Mouse (Mus musculus) MEL (cell line): Measurements from ENCODE around the gene Krt34. TPM values are rescaled to one million over a fixed set of nuclear protein-coding genes. Genes with fewer than 3 reads are reported as not detected.

Source experiments
- DNase-seq: peaks from one replicate; pipeline ENCODE4 v3.0.0; 2011; ENCODE audit warnings: low read depth, low spot score
- H3K27ac ChIP-seq: 2 replicates; pipeline ENCODE4 v1.5.1; 2012; ENCODE audit warnings: low read depth, mild to moderate bottlenecking, control low read depth, low read length, moderate library complexity; ENCODE audit not compliant: control insufficient read depth
- H3K27me3 ChIP-seq, 2 experiments: fragments of 150-350 bp in 1 of 2; sonication (generic) in 1 of 2; 2 replicates each; pipeline ENCODE4 v1.6.1; 2012; ENCODE audit warnings: low read length in 2 of 2, mild to moderate bottlenecking in 2 of 2, improper control_type of control experiment in 1 of 2, moderate library complexity in 1 of 2; ENCODE audit not compliant: insufficient read depth in 2 of 2, control insufficient read depth in 1 of 2
- H3K36me3 ChIP-seq, 2 experiments: 2 replicates each; pipeline ENCODE4 v1.6.1; 2012 to 2014; ENCODE audit warnings: low read length in 2 of 2, improper control_type of control experiment in 1 of 2, inconsistent platforms in 1 of 2, mild to moderate bottlenecking in 1 of 2; ENCODE audit not compliant: insufficient read depth in 2 of 2, control insufficient read depth in 1 of 2
- H3K4me1 ChIP-seq, 2 experiments: fragments of 150-350 bp in 1 of 2; sonication (generic) in 1 of 2; 2 replicates each; pipeline ENCODE4 v1.6.1; 2012; ENCODE audit warnings: low read length in 2 of 2, improper control_type of control experiment in 1 of 2, mild to moderate bottlenecking in 1 of 2; ENCODE audit not compliant: insufficient read depth in 2 of 2, control insufficient read depth in 1 of 2
- H3K4me3 ChIP-seq, 2 experiments: fragments of 150-350 bp in 1 of 2; sonication (generic) in 1 of 2; 2 replicates each; pipeline ENCODE4 v1.5.1; 2012; ENCODE audit warnings: low read depth in 2 of 2, low read length in 2 of 2, mild to moderate bottlenecking in 2 of 2, moderate library complexity in 2 of 2, control low read depth in 1 of 2, improper control_type of control experiment in 1 of 2; ENCODE audit not compliant: control insufficient read depth in 1 of 2, insufficient read depth in 1 of 2
- H3K79me2 ChIP-seq: 2 replicates; pipeline ENCODE4 v1.6.1; 2012; ENCODE audit warnings: mild to moderate bottlenecking, low read length, moderate library complexity; ENCODE audit not compliant: control insufficient read depth, poor library complexity, insufficient read depth
- H3K9ac ChIP-seq: 2 replicates; pipeline ENCODE4 v1.6.1; 2012; ENCODE audit warnings: low read depth, mild to moderate bottlenecking, control low read depth, low read length, moderate library complexity; ENCODE audit not compliant: control insufficient read depth, poor library complexity, severe bottlenecking
- H3K9me3 ChIP-seq: fragments of 150-350 bp; sonication (generic); replicated peaks from 2 replicates; pipeline ENCODE4 v1.6.1; 2012; ENCODE audit warnings: mild to moderate bottlenecking, low read length, improper control_type of control experiment, moderate library complexity; ENCODE audit not compliant: insufficient read depth
- BHLHE40 ChIP-seq: IDR thresholded peaks from 2 replicates; pipeline ENCODE4 v1.6.1; 2012; ENCODE audit warnings: low read depth, mild to moderate bottlenecking, inconsistent platforms, low read length, improper control_type of control experiment, borderline replicate concordance
- CHD1 ChIP-seq: IDR thresholded peaks from 2 replicates; pipeline ENCODE4 v1.6.1; 2012; ENCODE audit warnings: low read depth, mild to moderate bottlenecking, inconsistent platforms, low read length, improper control_type of control experiment
- CHD2 ChIP-seq: IDR thresholded peaks from 2 replicates; pipeline ENCODE4 v1.6.1; 2011; ENCODE audit warnings: low read length, improper control_type of control experiment
- CTCF ChIP-seq, 3 experiments: IDR thresholded peaks in 2 of 3; conservative IDR thresholded peaks in 1 of 3; 2 replicates each; pipeline ENCODE4 v1.5.1; 2011 to 2012; ENCODE audit warnings: low read length in 3 of 3, low read depth in 2 of 3, mild to moderate bottlenecking in 2 of 3, improper control_type of control experiment in 1 of 3, inconsistent platforms in 1 of 3, mixed read lengths in 1 of 3, moderate library complexity in 1 of 3; ENCODE audit not compliant: control insufficient read depth in 1 of 3, insufficient read depth in 1 of 3, poor library complexity in 1 of 3, severe bottlenecking in 1 of 3
- E2F4 ChIP-seq: IDR thresholded peaks from 2 replicates; pipeline ENCODE4 v1.6.1; 2011; ENCODE audit warnings: low read depth, low read length, improper control_type of control experiment, borderline replicate concordance
- ELF1 ChIP-seq: IDR thresholded peaks from 2 replicates; pipeline ENCODE4 v1.6.1; 2014; ENCODE audit warnings: low read depth, mild to moderate bottlenecking, inconsistent platforms, low read length, improper control_type of control experiment, moderate library complexity
- EP300 ChIP-seq, 2 experiments: IDR thresholded peaks; 2 replicates each; pipeline ENCODE4 v1.6.1; 2011; ENCODE audit warnings: improper control_type of control experiment in 2 of 2, low read length in 2 of 2, low read depth in 1 of 2, mild to moderate bottlenecking in 1 of 2
- GABPA ChIP-seq: IDR thresholded peaks from 2 replicates; pipeline ENCODE4 v1.6.1; 2012; ENCODE audit warnings: low read depth, mild to moderate bottlenecking, inconsistent platforms, low read length, improper control_type of control experiment, moderate library complexity
- HCFC1 ChIP-seq: IDR thresholded peaks from 2 replicates; pipeline ENCODE4 v1.6.1; 2012; ENCODE audit warnings: low read depth, mild to moderate bottlenecking, inconsistent platforms, low read length, improper control_type of control experiment, moderate library complexity
- JUND ChIP-seq: IDR thresholded peaks from 2 replicates; pipeline ENCODE4 v1.6.1; 2011; ENCODE audit warnings: low read depth, mild to moderate bottlenecking, improper control_type of control experiment, low read length
- MAFK ChIP-seq: IDR thresholded peaks from 2 replicates; pipeline ENCODE4 v1.6.1; 2011; ENCODE audit warnings: low read depth, mild to moderate bottlenecking, low read length, improper control_type of control experiment, borderline replicate concordance
- MYB ChIP-seq: IDR thresholded peaks from 2 replicates; pipeline ENCODE4 v1.6.1; 2011; ENCODE audit warnings: mild to moderate bottlenecking, low read depth, low read length, improper control_type of control experiment
- POLR2A ChIP-seq, 2 experiments: IDR thresholded peaks; 2 replicates each; pipeline ENCODE4 v1.6.1; 2011 to 2012; ENCODE audit warnings: low read length in 2 of 2, mild to moderate bottlenecking in 2 of 2, control low read depth in 1 of 2, improper control_type of control experiment in 1 of 2, low read depth in 1 of 2, moderate library complexity in 1 of 2; ENCODE audit not compliant: control insufficient read depth in 1 of 2, insufficient read depth in 1 of 2, poor library complexity in 1 of 2
- RCOR1 ChIP-seq: IDR thresholded peaks from 2 replicates; pipeline ENCODE4 v1.6.1; 2012; ENCODE audit warnings: low read depth, mild to moderate bottlenecking, inconsistent platforms, low read length, improper control_type of control experiment
- TAL1 ChIP-seq: IDR thresholded peaks from 2 replicates; pipeline ENCODE4 v1.6.1; 2012; ENCODE audit warnings: mild to moderate bottlenecking, inconsistent platforms, low read length, moderate library complexity, mixed read lengths
- TBP ChIP-seq: IDR thresholded peaks from 2 replicates; pipeline ENCODE4 v1.8.0; 2011; ENCODE audit warnings: low read depth, low read length, improper control_type of control experiment
- UBTF ChIP-seq: IDR thresholded peaks from 2 replicates; pipeline ENCODE4 v1.6.1; 2012; ENCODE audit warnings: low read depth, mild to moderate bottlenecking, inconsistent platforms, low read length, improper control_type of control experiment, moderate library complexity, borderline replicate concordance; ENCODE audit not compliant: insufficient read depth
- USF2 ChIP-seq, 2 experiments: IDR thresholded peaks; 2 replicates each; pipeline ENCODE4 v1.6.1; 2011 to 2012; ENCODE audit warnings: improper control_type of control experiment in 2 of 2, low read length in 2 of 2, borderline replicate concordance in 1 of 2, inconsistent platforms in 1 of 2, low read depth in 1 of 2, mild to moderate bottlenecking in 1 of 2; ENCODE audit not compliant: insufficient read depth in 1 of 2
- ZMIZ1 ChIP-seq: IDR thresholded peaks from 2 replicates; pipeline ENCODE4 v1.6.1; 2012; ENCODE audit warnings: low read depth, mild to moderate bottlenecking, inconsistent platforms, low read length, improper control_type of control experiment, moderate library complexity
- ZNF384 ChIP-seq: IDR thresholded peaks from 2 replicates; pipeline ENCODE4 v1.6.1; 2012; ENCODE audit warnings: low read depth, mild to moderate bottlenecking, inconsistent platforms, low read length, improper control_type of control experiment
- polyA plus RNA-seq, 2 experiments: library from polyadenylated mRNA; stranded (reverse) in 1 of 2; unstranded in 1 of 2; fragments of >175 nt in 1 of 2; fragments of >200 nt in 1 of 2; gene quantifications; 2 replicates each; pipeline versions ENCODE4 v1.2.1 to v1.2.4; 2012; ENCODE audit warnings: low replicate concordance in 2 of 2, low read depth in 1 of 2; ENCODE audit not compliant: insufficient read length in 2 of 2, insufficient read depth in 1 of 2, missing spikeins in 1 of 2
- total RNA-seq: library from RNA; depleted of rRNA; stranded (reverse); fragments of 300-350 nt; gene quantifications from 2 replicates; pipeline ENCODE4 v1.2.3, GENCODE M21; 2012

Gene Krt34
- total and polyA plus RNA-seq, 3 experiments: not detected

- H3K27me3 ChIP-seq: no peaks in the 10 kb centered on the region
Observed at GRCm38 (mm10) chr11:100010682-100011081, 30.7 kb downstream of the Krt34 start.

GRCm38 (mm10) chr11:100008336-100008735 is 33.0 kb downstream of the Krt34 start:
- DNase-seq: no peak
- Histone ChIP-seq H3K9me3 (no peaks in the 10 kb centered on the region), H3K27me3 (no peaks in the 10 kb centered on the region), H3K4me3 (no peak overlapping the region), H3K27ac (no peak overlapping the region), H3K79me2 (no peaks in the 10 kb centered on the region), H3K9ac (no peak overlapping the region), H3K36me3 (no peaks in the 10 kb centered on the region), H3K4me1 (no peaks in the 10 kb centered on the region)
- TF ChIP-seq MYB (no peak), TBP (no peak), MAFK (no peak), CHD1 (no peak), ELF1 (no peak), ZNF384 (no peak), POLR2A (IDR thresholded peaks at IDR 0.05; ENCODE audit: control insufficient read depth in 1 of 2, insufficient read depth in 1 of 2, low read depth in 1 of 2, low read length in 2 of 2, poor library complexity in 1 of 2) (no peak), CHD2 (no peak), TAL1 (no peak), ZMIZ1 (no peak), USF2 (IDR thresholded peaks at IDR 0.05; ENCODE audit: borderline replicate concordance in 1 of 2, insufficient read depth in 1 of 2, low read depth in 1 of 2, low read length in 2 of 2) (no peak), BHLHE40 (no peak), RCOR1 (no peak)

More at GRCm38 (mm10) chr11:100010682-100011081, 30.7 kb downstream of the Krt34 start:
- H3K4me3 ChIP-seq: no peak overlapping the region
- H3K36me3 ChIP-seq: no peaks in the 10 kb centered on the region
- H3K9me3 ChIP-seq: no peaks in the 10 kb centered on the region
- DNase-seq: no peak
- TF ChIP-seq ELF1: no peak
- no peak for TF ChIP-seq USF2 (IDR thresholded peaks at IDR 0.05; ENCODE audit: borderline replicate concordance in 1 of 2, insufficient read depth in 1 of 2, low read depth in 1 of 2, low read length in 2 of 2)
- TF ChIP-seq CTCF (IDR thresholded peaks at IDR 0.05 in 2 of 3, conservative IDR thresholded peaks at IDR 0.05 in 1 of 3; ENCODE audit: control insufficient read depth in 1 of 3, insufficient read depth in 1 of 3, low read depth in 2 of 3, low read length in 3 of 3, poor library complexity in 1 of 3, severe bottlenecking in 1 of 3): no peak
- TF ChIP-seq POLR2A (IDR thresholded peaks at IDR 0.05; ENCODE audit: control insufficient read depth in 1 of 2, insufficient read depth in 1 of 2, low read depth in 1 of 2, low read length in 2 of 2, poor library complexity in 1 of 2): no peak
- TF ChIP-seq ZMIZ1: no peak
- TF ChIP-seq EP300 (IDR thresholded peaks at IDR 0.05; ENCODE audit: low read depth in 1 of 2, low read length in 2 of 2): no peak
- no peak for TF ChIP-seq HCFC1
- no peak for TF ChIP-seq E2F4
- TF ChIP-seq GABPA: no peak
- TF ChIP-seq UBTF: no peak
- no peak for TF ChIP-seq JUND
- H3K27ac ChIP-seq: no peak overlapping the region
- H3K9ac ChIP-seq: no peak overlapping the region
- no peaks in the 10 kb centered on the region for H3K4me1 ChIP-seq
- H3K79me2 ChIP-seq: no peaks in the 10 kb centered on the region
